Mouse (Mus musculus) embryonic facial prominence, embryonic 15.5 days (tissue): ENCODE results near the gene Sema6c. TPM values are rescaled to one million over a fixed set of nuclear protein-coding genes. Genes with fewer than 3 reads are reported as not detected.
"Not testable (repeated sequence)": the region's sequence is repeated elsewhere in the genome, so short reads cannot be mapped to it uniquely, and the experiment has no call there.

Source experiments
- ATAC-seq: fragments of 200-750 bp; cut with Nextera tagmentation; 2 replicates; pipeline ENCODE4 v1.8.0; 2017; ENCODE audit warnings: low read depth, moderate TSS enrichment; ENCODE audit not compliant: insufficient number of reproducible peaks, low FRiP score, low TSS enrichment
- H3K27ac ChIP-seq: fragments of 300-500 bp; sonication (generic); replicated peaks from 2 replicates; pipeline ENCODE4 v1.5.1; 2015; ENCODE audit warnings: mild to moderate bottlenecking, inconsistent platforms
- H3K27me3 ChIP-seq: fragments of 300-500 bp; sonication (generic); 2 replicates; pipeline ENCODE4 v1.6.1; 2015; ENCODE audit warnings: inconsistent platforms
- H3K36me3 ChIP-seq: fragments of 300-500 bp; sonication (generic); 2 replicates; pipeline ENCODE4 v1.6.1; 2015; ENCODE audit warnings: mild to moderate bottlenecking, inconsistent platforms
- H3K4me1 ChIP-seq: fragments of 300-500 bp; sonication (generic); 2 replicates; pipeline ENCODE4 v1.6.1; 2015; ENCODE audit warnings: inconsistent platforms
- H3K4me2 ChIP-seq: fragments of 300-500 bp; sonication (generic); replicated peaks from 2 replicates; pipeline ENCODE4 v1.6.1; 2015; ENCODE audit warnings: mild to moderate bottlenecking, inconsistent platforms
- H3K4me3 ChIP-seq: fragments of 300-500 bp; sonication (generic); replicated peaks from 2 replicates; pipeline ENCODE4 v1.5.1; 2015; ENCODE audit warnings: mild to moderate bottlenecking, inconsistent platforms
- H3K9ac ChIP-seq: fragments of 300-500 bp; sonication (generic); 2 replicates; pipeline ENCODE4 v1.6.1; 2015; ENCODE audit warnings: inconsistent platforms
- H3K9me3 ChIP-seq: fragments of 300-500 bp; sonication (generic); replicated peaks from 2 replicates; pipeline ENCODE4 v1.6.1; 2016; ENCODE audit warnings: inconsistent platforms
- WGBS: fragments of 180-500 bp; shearing (Covaris S2); methylation state at CpG from one replicate; pipeline ENCODE4 v1.1.7; 2015; 5-methylcytosine and 5-hydroxymethylcytosine counted together
- polyA plus RNA-seq: library from polyadenylated mRNA; unstranded; fragments of >200 nt; fragmentation: Nextera tagmentation; extraction: Ambion mirVana; gene quantifications from 2 replicates; pipeline ENCODE4 v1.2.1, GENCODE M21; 2015

Gene Sema6c
- polyA plus RNA-seq, 1 experiment from 2014 or later: 13.1 TPM

DNA sequence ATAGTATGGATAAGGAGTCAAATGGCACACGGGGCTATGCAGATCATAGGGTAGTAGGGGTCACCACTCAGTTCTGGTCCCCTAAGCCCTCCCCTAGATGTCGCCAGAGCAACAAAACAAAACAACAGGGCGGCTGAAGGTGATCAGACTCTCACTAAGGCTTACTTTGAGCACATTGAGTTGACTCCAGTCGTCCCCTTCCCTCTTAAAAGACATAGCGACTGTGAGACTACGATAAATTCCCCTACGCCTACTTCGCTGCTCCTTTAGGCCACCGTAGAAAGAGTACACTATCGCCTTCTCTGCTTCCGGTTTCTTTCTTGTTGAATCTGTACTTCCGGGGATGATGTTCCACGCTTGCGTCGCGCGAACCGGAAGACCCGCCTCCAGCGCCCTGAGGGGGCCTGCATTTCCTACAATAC lies 26.6 kb upstream of the Sema6c start, which contains the start of the genes Scnm1 and Lysmd1:
TSS of gene Scnm1 (minus strand) at position 332 of the 422 bp plus-strand sequence.
TSS of gene Lysmd1 (plus strand) at position 409 of the 422 bp plus-strand sequence.
- Histone ChIP-seq H3K9me3 (no peaks in the 10 kb centered on the region), H3K36me3 (peaks cover 31% of the 10 kb centered on the region), H3K4me1 (peaks cover 19% of the 10 kb centered on the region), H3K27ac (peak within 1 kb of the TSS; percentile 73), H3K27me3 (no peaks in the 10 kb centered on the region), H3K4me3 (peak within 1 kb of the TSS; percentile 56), H3K4me2 (peak within 1 kb of the TSS; percentile 81), H3K9ac (peak within 1 kb of the TSS; percentile 75)
- ATAC-seq: peak; percentile 88
- under 1% methylated on average over 20 of the region's 20 CpGs for WGBS

DNA sequence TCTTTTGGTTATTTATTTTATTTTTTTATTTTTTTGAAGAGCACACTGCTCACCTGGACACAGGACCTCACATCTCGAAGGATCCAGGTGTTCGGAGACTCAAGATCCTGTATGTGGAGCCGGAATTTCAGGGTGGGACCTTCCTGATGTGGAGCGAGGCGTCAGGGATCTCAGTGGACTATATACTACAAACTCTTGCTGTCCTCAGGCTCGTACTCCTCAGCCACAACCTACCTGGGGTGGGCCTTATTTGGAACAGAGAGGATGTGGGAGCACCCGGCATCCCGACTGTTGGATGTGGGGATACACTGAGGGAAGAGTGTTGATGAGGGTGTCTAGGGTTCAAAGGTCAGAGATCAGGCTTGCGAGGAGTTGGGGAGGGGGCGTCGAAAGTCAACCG lies 26.1 kb upstream of the Sema6c start:
- H3K27me3 ChIP-seq, H3K27ac ChIP-seq, H3K9ac ChIP-seq, H3K4me2 ChIP-seq, H3K9me3 ChIP-seq: not testable (repeated sequence)
- H3K4me1 ChIP-seq: peaks cover 19% of the 10 kb centered on the region
- ATAC-seq: peak; percentile 15
- peak overlapping the region; percentile 56 for H3K4me3 ChIP-seq
- H3K36me3 ChIP-seq: peaks cover 31% of the 10 kb centered on the region
- no CpG with 5 or more reads among the region's 12 CpGs for WGBS

DNA sequence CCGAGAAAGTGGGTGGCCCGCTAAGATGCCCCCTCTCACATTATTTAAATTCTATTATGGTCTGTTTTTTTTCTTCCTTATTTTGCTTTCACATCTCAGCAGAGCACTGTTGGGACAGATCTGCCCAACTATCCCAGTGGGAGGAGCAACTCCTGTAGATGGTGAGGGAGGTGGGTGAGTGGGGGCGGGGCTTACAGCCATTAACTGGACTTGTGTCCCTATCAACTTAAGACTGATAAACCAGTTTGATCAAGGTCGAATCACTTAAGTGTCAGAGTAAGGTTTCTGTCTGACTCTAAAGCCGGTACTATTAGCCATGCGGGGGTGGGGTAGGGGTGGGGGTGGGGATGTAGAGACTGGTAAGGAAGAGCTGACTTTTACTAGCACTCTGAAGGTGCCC lies 25.2 kb upstream of the Sema6c start:
- Histone ChIP-seq H3K27ac (0 out of 2 replicates have a peak overlapping the region, but pooled peaks have one; percentile 39), H3K36me3 (peaks cover 29% of the 10 kb centered on the region)

DNA sequence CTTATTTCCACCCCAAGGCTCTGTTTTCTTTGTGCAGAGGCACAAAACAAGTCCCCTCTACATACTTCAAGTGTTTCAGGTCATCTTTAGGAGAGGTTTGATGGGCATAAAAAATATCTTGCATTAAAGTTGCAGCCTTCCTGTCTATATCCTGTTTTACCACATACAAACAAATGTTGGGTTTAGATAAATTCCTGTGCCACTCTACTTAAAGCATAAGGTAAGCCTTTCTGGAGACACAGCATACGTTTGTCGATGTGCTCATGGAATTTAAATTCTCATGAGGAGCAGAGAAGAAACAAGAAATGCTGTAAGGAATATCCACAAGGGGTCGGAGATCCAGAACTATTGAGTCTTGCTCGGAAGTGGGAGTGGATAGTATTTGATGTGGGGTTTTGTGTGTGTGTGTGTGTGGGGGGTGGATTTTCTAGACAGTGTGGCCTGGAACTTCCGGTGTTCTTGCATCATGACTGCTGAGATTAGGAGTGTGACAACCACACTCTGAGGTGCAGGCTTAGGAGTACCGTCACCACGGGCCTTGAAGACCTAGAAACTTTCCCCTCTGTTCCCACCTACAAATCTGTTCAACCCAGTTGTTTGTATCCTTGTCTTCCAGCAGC lies 24.7 kb upstream of the Sema6c start:
- H3K9me3 ChIP-seq: no peaks in the 10 kb centered on the region
- WGBS: 74% methylated on average over 7 of the region's 7 CpGs
- no peak overlapping the region; the same call in 1 of the 2 replicates for H3K27ac ChIP-seq
- H3K9ac ChIP-seq: no peak overlapping the region
- H3K4me1 ChIP-seq: peaks cover 19% of the 10 kb centered on the region
- peaks cover 30% of the 10 kb centered on the region for H3K36me3 ChIP-seq
- no peak for ATAC-seq
- peak overlapping the region; percentile 37 for H3K4me3 ChIP-seq
- no peaks in the 10 kb centered on the region for H3K27me3 ChIP-seq
- peak overlapping the region; percentile 56 for H3K4me2 ChIP-seq

More for the DNA sequence above, 25.2 kb upstream of the Sema6c start:
- Histone ChIP-seq H3K4me2 (peak overlapping the region; percentile 56), H3K4me1 (peaks cover 19% of the 10 kb centered on the region), H3K4me3 (peak overlapping the region; percentile 37), H3K27me3 (no peaks in the 10 kb centered on the region), H3K9ac (peak overlapping the region; percentile 31; the same call in 1 of the 2 replicates), H3K9me3 (no peaks in the 10 kb centered on the region)
- 19% methylated on average over 6 of the region's 6 CpGs for WGBS
- no peak for ATAC-seq

DNA sequence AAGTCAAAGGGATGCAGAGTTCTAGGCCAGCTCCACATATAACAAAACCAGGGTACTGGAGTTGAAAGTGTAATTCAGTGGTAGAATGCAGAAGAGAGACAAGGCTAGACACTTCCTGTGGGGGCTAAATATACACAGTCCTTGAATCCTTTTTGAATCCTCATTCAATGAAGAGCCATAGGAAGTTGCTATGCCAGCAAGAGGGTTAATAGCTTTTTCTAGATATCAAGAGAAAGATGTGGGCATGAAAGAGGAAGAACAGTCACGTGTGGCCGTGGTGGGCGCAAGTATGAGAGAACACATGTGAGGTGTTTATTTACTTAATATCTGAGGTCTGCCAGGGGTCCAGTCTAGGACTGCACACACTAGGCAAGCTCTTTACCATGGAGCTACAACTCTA lies 23.9 kb upstream of the Sema6c start:
- no peak overlapping the region for H3K9ac ChIP-seq
- no peaks in the 10 kb centered on the region for H3K9me3 ChIP-seq
- no peak overlapping the region for H3K4me3 ChIP-seq
- H3K4me2 ChIP-seq: no peak overlapping the region
- no peak for ATAC-seq
- H3K27me3 ChIP-seq: no peaks in the 10 kb centered on the region
- WGBS: 88% methylated on average over 3 of the region's 3 CpGs
- no peak overlapping the region for H3K27ac ChIP-seq
- H3K4me1 ChIP-seq: peaks cover 19% of the 10 kb centered on the region
- H3K36me3 ChIP-seq: peaks cover 31% of the 10 kb centered on the region

DNA sequence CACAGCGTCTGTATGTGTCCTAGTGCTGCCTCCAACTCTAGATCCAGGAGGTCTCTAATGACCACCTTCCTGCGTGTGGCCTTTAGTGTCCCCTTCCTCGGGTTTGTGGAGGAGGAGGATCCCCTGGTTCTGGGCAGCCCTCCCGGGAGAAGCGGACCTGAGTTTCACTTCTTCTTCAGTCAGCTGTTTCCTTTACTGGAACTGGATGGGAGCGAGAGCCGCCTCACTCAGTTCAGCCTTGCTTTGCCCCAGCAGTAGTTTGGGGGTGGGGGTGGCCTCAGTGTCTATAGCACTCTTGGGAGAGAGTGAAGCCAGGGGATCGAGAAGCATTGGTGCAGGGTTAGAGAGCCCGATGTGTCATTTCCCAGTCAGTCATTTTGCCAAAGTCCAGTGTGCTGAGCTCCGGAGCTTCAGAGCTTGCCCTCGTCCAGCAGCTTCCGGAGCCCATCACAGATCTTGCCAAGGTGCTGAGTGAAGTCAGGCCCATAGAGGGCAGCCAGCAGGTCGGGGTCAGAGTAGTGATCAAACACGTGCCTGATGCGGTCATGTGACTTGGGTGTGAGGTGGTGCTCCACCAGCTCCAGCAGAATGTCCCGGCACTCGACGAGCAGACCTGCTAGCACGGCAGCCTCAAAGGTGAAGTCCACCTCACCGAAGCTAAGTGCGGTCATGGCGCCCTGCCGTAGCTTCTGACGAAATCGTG lies 20.5 kb upstream of the Sema6c start:
- no peak overlapping the region for H3K4me3 ChIP-seq
- no peaks in the 10 kb centered on the region for H3K9me3 ChIP-seq
- H3K27ac ChIP-seq: no peak overlapping the region
- ATAC-seq: no peak
- no peak overlapping the region for H3K9ac ChIP-seq
- WGBS: 73% methylated on average over 25 of the region's 25 CpGs
- no peaks in the 10 kb centered on the region for H3K27me3 ChIP-seq
- peaks cover 14% of the 10 kb centered on the region for H3K4me1 ChIP-seq
- H3K36me3 ChIP-seq: peaks cover 27% of the 10 kb centered on the region
- no peak overlapping the region for H3K4me2 ChIP-seq

DNA sequence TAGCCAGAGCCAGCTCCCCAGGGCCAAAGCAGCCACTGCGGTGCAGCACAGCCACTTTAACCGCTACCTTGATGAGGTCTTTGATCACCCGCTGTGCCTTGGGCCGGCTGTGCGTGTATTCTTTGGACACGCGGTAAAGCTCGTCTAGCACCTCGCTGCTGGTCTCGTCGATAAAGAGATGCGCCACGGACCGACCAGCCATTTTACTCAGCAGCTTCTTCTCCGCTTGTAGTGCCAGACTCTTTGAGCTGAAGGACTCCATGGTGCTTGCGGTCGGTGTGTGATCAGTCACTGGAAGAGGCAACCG lies 20.0 kb upstream of the Sema6c start:
- Histone ChIP-seq H3K4me2 (no peak overlapping the region), H3K4me1 (peaks cover 10% of the 10 kb centered on the region), H3K36me3 (peaks cover 27% of the 10 kb centered on the region), H3K4me3 (no peak overlapping the region), H3K27me3 (no peaks in the 10 kb centered on the region), H3K9ac (no peak overlapping the region), H3K9me3 (no peaks in the 10 kb centered on the region), H3K27ac (no peak overlapping the region)
- ATAC-seq: no peak
- 71% methylated on average over 18 of the region's 18 CpGs for WGBS

DNA sequence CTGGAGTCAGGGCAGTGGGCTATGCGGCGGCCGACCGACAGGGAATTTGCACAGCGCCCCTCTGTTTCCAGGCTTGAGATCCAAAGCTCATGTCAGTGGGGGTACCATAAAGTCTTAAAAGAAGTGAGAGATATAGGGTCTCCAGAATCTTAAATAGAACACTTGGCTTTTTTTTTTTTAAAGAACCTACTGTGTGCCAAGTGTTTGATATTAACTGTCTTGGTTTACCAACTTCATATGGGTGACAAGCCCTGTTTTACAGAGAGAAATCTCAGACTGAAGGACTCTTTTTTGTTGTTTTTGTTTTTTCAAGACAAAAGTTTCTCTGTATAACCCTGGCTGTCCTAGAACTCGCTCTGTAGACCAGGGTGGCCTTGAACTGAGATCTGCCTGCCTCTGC lies 19.5 kb upstream of the Sema6c start:
- H3K4me3 ChIP-seq: no peak overlapping the region
- no peak for ATAC-seq
- WGBS: 91% methylated on average over 6 of the region's 6 CpGs

DNA sequence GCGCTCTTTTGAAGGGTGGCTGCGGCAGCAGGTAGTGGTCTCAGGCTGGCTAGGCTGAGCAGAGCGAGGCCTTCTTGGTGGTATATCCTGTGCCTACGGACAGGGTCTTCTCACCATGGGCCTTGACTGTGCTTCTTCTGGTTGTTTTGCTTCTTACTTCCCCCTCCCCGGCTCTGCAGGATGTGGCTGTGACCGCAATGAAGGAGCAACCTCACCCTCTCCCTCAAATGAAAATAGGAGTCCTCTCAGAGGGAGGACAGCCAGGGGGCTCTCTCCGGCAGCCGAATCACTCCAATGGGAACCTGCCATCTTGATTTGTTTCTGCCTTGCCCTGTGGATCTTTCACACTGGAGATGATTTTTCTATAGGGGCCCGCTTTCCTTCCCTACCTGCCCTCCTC lies 18.8 kb upstream of the Sema6c start:
- H3K9me3 ChIP-seq: no peaks in the 10 kb centered on the region
- H3K4me3 ChIP-seq: no peak overlapping the region
- no peak for ATAC-seq
- no peaks in the 10 kb centered on the region for H3K4me1 ChIP-seq
- no peak overlapping the region for H3K27ac ChIP-seq
- no peaks in the 10 kb centered on the region for H3K27me3 ChIP-seq
- H3K9ac ChIP-seq: no peak overlapping the region
- 90% methylated on average over 9 of the region's 9 CpGs for WGBS
- H3K36me3 ChIP-seq: peaks cover 27% of the 10 kb centered on the region
- H3K4me2 ChIP-seq: no peak overlapping the region

More for the DNA sequence above, 19.5 kb upstream of the Sema6c start:
- Histone ChIP-seq H3K36me3 (peaks cover 27% of the 10 kb centered on the region), H3K27me3 (no peaks in the 10 kb centered on the region), H3K9ac (no peak overlapping the region), H3K4me2 (no peak overlapping the region), H3K27ac (no peak overlapping the region), H3K9me3 (no peaks in the 10 kb centered on the region), H3K4me1 (peaks cover 5% of the 10 kb centered on the region; the same call in 1 of the 2 replicates)

DNA sequence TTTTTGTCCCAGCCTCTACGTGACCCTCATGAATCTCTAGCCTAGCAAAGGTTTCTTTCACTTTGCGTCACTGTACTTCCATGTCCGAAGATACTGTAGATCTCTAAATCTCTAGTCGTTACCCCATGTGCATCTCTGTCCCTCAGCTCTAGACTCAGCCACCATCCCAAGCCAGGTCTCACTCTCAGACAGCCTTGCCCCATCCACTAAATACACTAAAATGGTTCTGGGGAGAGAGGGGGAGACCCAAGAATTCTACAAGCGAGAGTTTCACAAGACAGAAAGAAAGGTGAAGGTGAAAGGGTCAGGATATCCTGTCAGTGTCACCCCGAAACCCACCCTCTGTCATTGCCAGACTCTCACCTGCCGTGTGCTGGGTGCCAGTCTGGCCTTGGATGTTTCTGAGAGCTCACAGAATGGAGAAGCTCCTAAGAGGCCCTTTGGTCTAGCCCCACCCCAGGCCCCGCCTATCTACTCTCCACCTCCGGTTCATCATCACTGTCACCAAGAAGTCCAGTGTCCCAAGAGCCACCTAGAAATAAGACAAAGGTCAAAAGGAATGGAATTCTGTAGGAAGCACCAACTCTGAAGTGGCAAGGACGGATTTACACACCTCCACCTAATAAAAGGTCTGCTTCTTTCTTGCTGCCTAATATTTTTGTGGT lies 18.2 kb upstream of the Sema6c start, which contains the start of gene Tnfaip8l2:
TSS of gene Tnfaip8l2 (minus strand) at position 409 of the 665 bp plus-strand sequence.
- no peak for ATAC-seq
- 84% methylated on average over 10 of the region's 10 CpGs for WGBS

DNA sequence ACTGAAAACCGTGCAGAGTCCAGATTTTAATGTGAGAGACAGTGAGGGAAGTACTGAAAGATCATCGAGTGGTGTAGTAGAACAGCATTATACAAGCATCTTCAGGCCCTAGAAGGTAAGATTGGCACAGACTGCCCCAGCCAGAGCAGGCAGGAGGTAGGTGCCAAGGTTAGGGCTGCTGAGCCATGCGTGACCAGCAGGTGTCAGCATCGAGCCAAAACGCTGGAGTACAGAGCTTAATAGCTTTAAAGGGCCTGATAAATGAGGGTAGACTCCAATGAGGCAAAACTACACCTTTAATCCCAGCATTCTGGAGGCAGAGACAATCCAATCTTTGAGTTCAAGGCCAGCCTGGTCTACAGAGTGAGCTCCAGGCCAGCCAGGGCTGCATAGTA lies 17.6 kb upstream of the Sema6c start:
- 0 out of 2 replicates have a peak, but pooled peaks have one; percentile 52 for ATAC-seq
- H3K4me2 ChIP-seq: no peak overlapping the region
- H3K9me3 ChIP-seq: no peaks in the 10 kb centered on the region
- H3K27ac ChIP-seq: no peak overlapping the region
- no peaks in the 10 kb centered on the region for H3K4me1 ChIP-seq
- no peak overlapping the region for H3K9ac ChIP-seq
- H3K36me3 ChIP-seq: peaks cover 27% of the 10 kb centered on the region
- H3K27me3 ChIP-seq: no peaks in the 10 kb centered on the region
- WGBS: 7% methylated on average over 5 of the region's 5 CpGs
- H3K4me3 ChIP-seq: no peak overlapping the region

More for the DNA sequence above, 18.2 kb upstream of the Sema6c start, which contains the start of gene Tnfaip8l2:
- Histone ChIP-seq H3K4me1 (no peaks in the 10 kb centered on the region), H3K36me3 (peaks cover 27% of the 10 kb centered on the region), H3K27me3 (no peaks in the 10 kb centered on the region), H3K27ac (no peak within 1 kb of the TSS), H3K4me3 (no peak within 1 kb of the TSS), H3K9me3 (no peaks in the 10 kb centered on the region), H3K4me2 (no peak within 1 kb of the TSS), H3K9ac (no peak within 1 kb of the TSS)
